Mouse (Mus musculus) monocyte, adult 5-6 weeks (primary cell): Measurements from ENCODE around the gene Adam11. TPM values are rescaled to one million over a fixed set of nuclear protein-coding genes. Genes with fewer than 3 reads are reported as not detected.
"Not testable (repeated sequence)": the region's sequence is repeated elsewhere in the genome, so short reads cannot be mapped to it uniquely, and the experiment has no call there.

ENCODE experiments used
- ATAC-seq: fragments of 153-309, 156-312 bp; replicated peaks from 2 replicates; pipeline ENCODE4 v1.8.0; 2017; ENCODE audit warnings: mild to moderate bottlenecking; ENCODE audit not compliant: low TSS enrichment, insufficient number of reproducible peaks, severe bottlenecking, poor library complexity, low FRiP score
- total RNA-seq: library from RNA; stranded (forward); fragments of 200-1000, 200-491, 200-594 nt; gene quantifications from 3 replicates; pipeline ENCODE4 v1.2.3, GENCODE M21; 2017

Adam11 gene
- 2.1 TPM in 1 of 3 replicates, not detected in the others for total RNA-seq

DNA sequence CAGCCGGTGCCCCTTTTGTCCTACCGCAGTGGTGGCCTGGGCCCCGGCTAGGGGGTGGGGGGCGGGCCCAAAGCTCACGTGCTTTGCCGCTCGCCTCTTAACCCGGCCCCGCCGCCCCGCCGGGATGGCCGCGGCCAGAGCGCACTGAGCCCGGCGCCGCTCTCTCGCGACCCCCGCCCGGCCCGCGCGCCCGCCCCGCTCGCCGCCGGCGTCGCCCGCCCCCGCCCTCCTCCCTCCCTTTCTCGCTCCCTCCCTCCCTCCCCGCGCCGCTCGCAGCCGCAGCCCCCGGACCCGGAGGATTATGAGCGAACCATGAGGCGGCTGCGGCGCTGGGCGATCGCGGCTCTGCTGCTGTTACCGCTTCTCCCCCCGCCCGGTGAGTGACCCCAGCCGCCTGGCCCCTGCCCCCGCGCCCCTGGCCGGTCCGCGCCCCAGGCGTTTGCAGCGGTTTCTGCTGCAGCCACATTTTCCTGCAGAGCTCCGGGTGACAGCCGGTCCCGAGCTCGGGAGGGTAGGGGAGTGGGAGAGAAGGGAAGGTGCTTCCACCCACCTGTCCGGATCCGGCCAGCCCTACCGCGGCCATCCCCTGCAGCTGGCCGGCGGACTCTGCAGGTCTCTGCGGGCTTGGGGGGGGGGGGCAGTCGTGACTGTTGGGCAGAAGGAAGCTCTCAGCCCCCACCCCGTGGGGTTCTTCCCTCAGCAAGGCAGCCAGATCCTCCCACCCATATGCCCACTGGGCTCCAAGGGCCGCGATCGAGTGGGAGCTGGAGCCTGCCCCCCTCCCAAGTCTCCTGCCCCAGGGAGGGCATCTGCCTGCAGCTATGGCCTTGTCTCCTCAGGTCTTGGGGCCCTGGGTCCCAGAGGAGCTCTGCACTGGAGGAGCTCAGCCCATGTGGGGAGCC, at the start of gene Adam11:
Gene Adam11, plus strand, starts transcription at position 131 of the 902 bp plus-strand sequence.
- no peak for ATAC-seq

- ATAC-seq, result no peak
Measured at GRCm38 (mm10) chr11:102712411-102712810, 48.8 kb upstream of the Adam11 start.

DNA sequence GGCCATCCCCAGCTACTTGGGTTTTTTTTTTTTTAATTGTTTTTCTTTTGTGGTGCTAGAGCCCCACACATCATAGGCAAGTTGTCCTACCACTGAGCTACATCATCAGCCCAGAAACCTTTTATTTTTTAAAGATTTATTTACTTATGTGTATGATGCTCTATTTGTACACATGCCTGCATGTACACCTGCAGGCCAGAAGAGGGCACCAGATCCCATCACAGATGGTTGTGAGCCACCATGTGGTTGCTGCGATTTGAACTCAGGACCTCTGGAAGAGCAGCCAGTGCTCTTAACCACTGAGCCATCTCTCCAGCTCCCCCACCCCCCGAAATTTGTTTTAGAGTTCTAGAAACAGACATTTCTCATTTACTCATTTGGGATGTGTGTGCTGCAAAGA, 46.7 kb upstream of the Adam11 start:
- ATAC-seq, result not testable (repeated sequence)

- no peak for ATAC-seq
Measured at GRCm38 (mm10) chr11:102716135-102716534, 45.1 kb upstream of the Adam11 start.

GRCm38 (mm10) chr11:102725574-102725973, 35.7 kb upstream of the Adam11 start:
- ATAC-seq, result no peak

- ATAC-seq, result 0 out of 2 replicates have a peak, but pooled peaks have one; percentile 40
Measured at GRCm38 (mm10) chr11:102728614-102729013, 32.6 kb upstream of the Adam11 start.

- ATAC-seq, result no peak
Measured at GRCm38 (mm10) chr11:102729835-102730234, 31.4 kb upstream of the Adam11 start.

- ATAC-seq, result no peak
Measured at GRCm38 (mm10) chr11:102731366-102731765, 29.9 kb upstream of the Adam11 start.

GRCm38 (mm10) chr11:102733146-102733545, 28.1 kb upstream of the Adam11 start:
- ATAC-seq, result no peak

- ATAC-seq, result no peak
Measured at GRCm38 (mm10) chr11:102734961-102735360, 26.3 kb upstream of the Adam11 start.

GRCm38 (mm10) chr11:102738046-102738445, 23.2 kb upstream of the Adam11 start:
- ATAC-seq, result no peak

GRCm38 (mm10) chr11:102739278-102739966, 21.8 kb upstream of the Adam11 start:
- 0 out of 2 replicates have a peak, but pooled peaks have one; percentile 31 for ATAC-seq

DNA sequence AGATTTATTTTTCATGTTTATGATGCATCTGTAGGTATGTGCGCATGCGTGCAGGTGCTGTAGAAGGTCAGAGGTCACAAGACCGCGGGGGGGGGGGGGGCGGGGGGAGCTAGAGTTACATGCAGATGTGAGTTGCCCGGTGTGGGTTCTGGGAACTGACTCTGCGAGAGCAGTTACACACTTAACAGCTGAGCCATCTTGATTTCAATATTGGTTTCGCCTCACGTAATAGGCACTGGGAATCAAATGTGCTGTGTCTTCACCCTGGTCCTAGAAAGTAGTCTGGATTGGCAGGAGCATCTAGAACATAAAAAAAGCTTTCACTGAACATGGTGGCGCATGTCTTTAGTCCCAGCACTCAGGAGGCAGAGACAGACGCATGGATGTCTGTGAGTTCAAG, 20.6 kb upstream of the Adam11 start:
- ATAC-seq, result no peak

- no peak for ATAC-seq
Measured at GRCm38 (mm10) chr11:102741129-102741950, 19.9 kb upstream of the Adam11 start.

GRCm38 (mm10) chr11:102742066-102742465, 19.2 kb upstream of the Adam11 start:
- ATAC-seq, result no peak

DNA sequence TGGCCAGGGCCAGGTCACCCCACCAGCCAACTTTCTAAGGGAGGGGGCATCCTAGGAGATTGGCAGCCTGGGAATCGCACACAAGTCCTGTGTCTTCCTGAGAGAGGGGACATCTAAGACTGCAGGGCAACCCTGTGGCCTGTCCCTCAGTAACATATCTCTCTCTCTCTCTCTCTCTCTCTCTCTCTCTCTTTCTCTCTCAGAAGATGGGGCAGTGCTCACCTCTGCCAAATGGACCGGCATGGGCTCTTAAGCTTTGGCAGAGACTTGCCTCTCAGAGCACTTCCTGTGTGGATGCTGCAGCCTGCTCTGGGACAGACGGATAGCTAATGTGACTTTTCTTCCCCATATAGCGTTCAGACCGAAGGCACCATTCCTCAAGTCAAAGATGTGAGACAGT, 18.4 kb upstream of the Adam11 start:
- ATAC-seq, result no peak

- no peak for ATAC-seq
Measured at GRCm38 (mm10) chr11:102744746-102745145, 16.5 kb upstream of the Adam11 start.

- no peak for ATAC-seq
Measured at GRCm38 (mm10) chr11:102747866-102748265, 13.4 kb upstream of the Adam11 start.

DNA sequence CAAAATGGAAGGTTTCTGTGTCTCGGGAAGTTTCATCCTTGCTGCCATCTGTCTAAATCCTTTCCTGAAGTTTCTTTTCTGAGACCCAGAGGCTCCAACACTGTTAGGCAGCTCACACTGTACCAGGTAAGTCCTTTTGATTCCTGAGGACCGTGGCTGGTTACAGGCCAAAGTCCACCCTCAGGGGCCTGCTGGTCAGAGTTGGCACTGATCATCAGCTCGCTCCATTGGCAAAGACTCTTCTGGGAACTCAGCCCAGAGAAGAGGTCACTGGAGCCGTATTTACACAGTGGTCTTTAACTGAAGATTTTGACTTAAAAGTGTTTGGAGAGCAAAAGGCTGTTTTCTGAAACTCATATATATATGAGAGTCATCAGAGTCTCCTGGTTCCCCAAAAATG, 12.9 kb upstream of the Adam11 start:
- ATAC-seq, result no peak
